Mouse (Mus musculus): ENCODE data around the gene Grk3.

GRCm38 (mm10) chr5:112893462-112894060, 122.0 kb downstream of the Grk3 start:
- TF ChIP-seq CTCF (IDR thresholded peaks at IDR 0.05; ENCODE audit: low read depth) (no peak), EP300 (IDR thresholded peaks at IDR 0.05; ENCODE audit: low read depth) (no peak)

Measured in heart, postnatal 0 days (tissue).